Mouse (Mus musculus) heart, postnatal 0 days (tissue): Measurements from ENCODE around the gene Atp6v1g3. TPM values are rescaled to one million over a fixed set of nuclear protein-coding genes. Genes with fewer than 3 reads are reported as not detected.

Experiments used
- ATAC-seq: fragments of 200-750 bp; cut with Nextera tagmentation; 2 replicates; pipeline ENCODE4 v1.8.0; 2017; ENCODE audit warnings: low read depth, moderate number of reproducible peaks, moderate library complexity; ENCODE audit not compliant: insufficient read depth
- DNase-seq: peaks from one replicate; pipeline ENCODE4 v3.0.0-alpha.2; 2016; ENCODE audit warnings: low spot score
- H3K27ac ChIP-seq: fragments of 300-500 bp; sonication (generic); 2 replicates; pipeline ENCODE4 v1.5.1; 2014; ENCODE audit warnings: low read depth, mild to moderate bottlenecking
- H3K27me3 ChIP-seq: fragments of 300-500 bp; sonication (generic); 2 replicates; pipeline ENCODE4 v1.6.1; 2014; ENCODE audit warnings: low read length, mixed read lengths; ENCODE audit not compliant: control insufficient read depth, insufficient read depth
- H3K36me3 ChIP-seq: fragments of 300-500 bp; sonication (generic); replicated peaks from 2 replicates; pipeline ENCODE4 v1.6.1; 2014; ENCODE audit warnings: low read length, mixed read lengths; ENCODE audit not compliant: control insufficient read depth, insufficient read depth
- H3K4me1 ChIP-seq: fragments of 300-500 bp; sonication (generic); 2 replicates; pipeline ENCODE4 v1.6.1; 2014; ENCODE audit warnings: antibody characterized with exemption; ENCODE audit not compliant: control insufficient read depth, insufficient read depth
- H3K4me2 ChIP-seq: fragments of 300-500 bp; sonication (generic); 2 replicates; pipeline ENCODE4 v1.6.1; 2014; ENCODE audit warnings: low read depth, mild to moderate bottlenecking, low read length, moderate library complexity
- H3K4me3 ChIP-seq: fragments of 300-500 bp; sonication (generic); 2 replicates; pipeline ENCODE4 v1.5.1; 2014; ENCODE audit warnings: low read depth, low read length
- H3K9ac ChIP-seq: fragments of 300-500 bp; sonication (generic); replicated peaks from 2 replicates; pipeline ENCODE4 v1.6.1; 2014; ENCODE audit warnings: low read depth, low read length, mixed read lengths
- H3K9me3 ChIP-seq: fragments of 300-500 bp; sonication (generic); replicated peaks from 2 replicates; pipeline ENCODE4 v1.6.1; 2016; ENCODE audit warnings: low read length; ENCODE audit not compliant: control insufficient read depth
- CTCF ChIP-seq: IDR thresholded peaks from 2 replicates; pipeline ENCODE4 v1.5.1; 2016; ENCODE audit warnings: antibody characterized with exemption, control low read depth, low read depth
- EP300 ChIP-seq: IDR thresholded peaks from 2 replicates; pipeline ENCODE4 v1.6.1; 2016; ENCODE audit warnings: antibody characterized with exemption, low read depth
- WGBS: fragments of 180-500 bp; shearing (Covaris S2); extraction: QIAGEN DNeasy Blood & Tissue Kit; methylation state at CpG from one replicate; pipeline ENCODE4 v1.1.7; 2014; 5-methylcytosine and 5-hydroxymethylcytosine counted together
- polyA plus RNA-seq: library from polyadenylated mRNA; unstranded; fragments of >200 nt; fragmentation: Nextera tagmentation; extraction: Ambion mirVana; gene quantifications from 2 replicates; pipeline ENCODE4 v1.2.1, GENCODE M21; 2015
- total RNA-seq: library from RNA; depleted of rRNA; stranded (reverse); fragments of >200 nt; gene quantifications from 2 replicates; pipeline ENCODE4 v1.2.3, GENCODE M21; 2014; ENCODE audit warnings: low replicate concordance

Atp6v1g3 gene
- total and polyA plus RNA-seq, 2 experiments from 2014 or later = not detected

DNA sequence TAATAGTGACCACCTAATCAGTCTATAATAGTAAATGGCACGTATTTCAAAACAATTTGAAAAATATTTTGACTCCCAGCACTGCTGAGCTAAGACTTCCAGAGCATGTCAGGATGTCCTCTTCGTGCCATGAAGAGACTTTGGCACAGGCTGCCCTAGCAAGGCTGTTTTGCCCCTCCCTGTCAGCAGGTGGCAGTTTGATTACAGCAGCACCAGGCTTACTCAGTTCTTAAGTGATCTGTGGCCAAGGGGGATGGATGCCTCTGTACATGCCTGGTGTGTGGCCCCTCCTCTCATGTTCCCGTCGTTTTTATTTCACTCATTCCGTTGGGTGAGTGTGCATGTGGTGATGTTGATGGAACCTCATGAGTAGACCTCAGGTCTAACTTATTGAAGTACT lies 2.3 kb downstream of the Atp6v1g3 start:
- Histone ChIP-seq H3K4me3 (no peak overlapping the region), H3K9ac (no peak overlapping the region), H3K36me3 (no peaks in the 10 kb centered on the region), H3K27me3 (no peaks in the 10 kb centered on the region), H3K4me2 (no peak overlapping the region), H3K27ac (no peak overlapping the region), H3K4me1 (no peaks in the 10 kb centered on the region), H3K9me3 (no peaks in the 10 kb centered on the region)
- TF ChIP-seq EP300 = no peak
- TF ChIP-seq CTCF = peak; percentile 24; the same call in 1 of the 2 replicates
- WGBS = 46% methylated on average over 5 of the region's 5 CpGs
- ATAC-seq = no peak
- no peak for DNase-seq

- ATAC-seq = no peak
- Histone ChIP-seq H3K4me2 (no peak overlapping the region), H3K27ac (no peak overlapping the region), H3K9me3 (no peaks in the 10 kb centered on the region), H3K9ac (no peak overlapping the region), H3K4me3 (no peak overlapping the region), H3K36me3 (no peaks in the 10 kb centered on the region), H3K4me1 (no peaks in the 10 kb centered on the region), H3K27me3 (no peaks in the 10 kb centered on the region)
- DNase-seq = no peak
- TF ChIP-seq CTCF = no peak
- no peak for TF ChIP-seq EP300
- 71% methylated on average over 6 of the region's 6 CpGs for WGBS
These were observed 7.6 kb downstream of the Atp6v1g3 start for GRCm38 (mm10) chr1:138281139-138281538.

DNA sequence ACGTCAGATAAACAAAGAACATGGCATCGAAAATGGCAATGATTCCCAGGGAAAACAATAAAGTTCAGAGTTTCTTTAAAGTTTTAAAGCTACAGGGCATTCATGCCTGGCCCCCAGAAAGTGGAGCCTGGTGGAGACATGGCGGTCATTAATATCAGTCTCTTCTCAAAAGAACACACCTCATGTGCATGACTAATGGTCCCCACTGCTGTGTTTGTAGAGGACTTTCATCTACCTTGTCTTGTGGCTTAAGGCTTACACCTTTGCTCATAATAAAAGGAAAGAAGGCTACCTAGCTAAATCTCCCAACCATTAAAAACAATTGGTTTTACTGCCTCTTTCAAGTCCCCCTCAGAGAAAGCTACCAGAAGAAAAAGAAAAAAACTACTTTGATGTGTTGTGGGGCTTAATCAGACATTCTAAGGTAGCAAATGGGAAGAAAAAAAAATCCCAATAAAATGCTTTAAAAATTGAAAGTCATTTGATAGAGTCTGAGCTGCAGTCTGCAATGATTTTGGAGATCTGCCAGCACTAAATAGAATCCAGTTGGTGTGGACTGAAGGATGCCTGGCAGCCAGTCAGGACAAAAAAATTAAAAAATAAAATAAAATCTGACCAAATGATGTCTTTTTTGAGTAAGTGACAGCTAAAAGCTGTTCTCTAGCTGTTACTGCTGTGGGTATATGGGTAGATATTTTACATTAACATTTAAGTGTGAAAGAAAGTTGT lies 9.0 kb downstream of the Atp6v1g3 start:
- Histone ChIP-seq H3K36me3 (no peaks in the 10 kb centered on the region), H3K4me1 (no peaks in the 10 kb centered on the region), H3K27ac (no peak overlapping the region), H3K4me3 (no peak overlapping the region), H3K27me3 (no peaks in the 10 kb centered on the region), H3K9ac (no peak overlapping the region), H3K4me2 (no peak overlapping the region), H3K9me3 (no peaks in the 10 kb centered on the region)
- no peak for ATAC-seq
- WGBS = 71% methylated on average over 3 of the region's 3 CpGs
- DNase-seq = no peak
- TF ChIP-seq EP300 (no peak), CTCF (no peak)

DNA sequence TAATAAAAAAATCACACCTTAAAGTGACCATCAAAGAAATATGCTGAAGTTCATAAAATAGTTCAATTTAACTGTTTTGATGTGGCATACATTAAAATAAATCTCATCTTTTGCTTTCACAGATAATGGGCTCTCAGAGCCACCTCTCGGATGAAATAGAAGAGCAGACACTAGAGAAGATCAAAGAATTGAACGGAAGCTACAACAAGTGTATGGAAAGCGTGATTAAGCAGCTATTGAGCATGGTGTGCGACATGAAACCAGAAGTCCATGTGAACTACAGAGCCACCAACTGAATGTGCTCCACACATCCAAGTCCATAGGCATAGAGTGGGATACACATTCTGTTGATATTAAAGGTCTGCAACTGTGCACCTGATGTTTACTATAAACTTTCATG lies 14.1 kb downstream of the Atp6v1g3 start:
- TF ChIP-seq EP300 (no peak), CTCF (no peak)

GRCm38 (mm10) chr1:138288721-138289120 lies 15.2 kb downstream of the Atp6v1g3 start:
- WGBS = 40% methylated on average over 1 of the region's 1 CpGs
- TF ChIP-seq EP300 (no peak), CTCF (no peak)
- no peaks in the 10 kb centered on the region for H3K36me3 ChIP-seq
- DNase-seq (no peak), ATAC-seq (no peak)
- H3K9me3 ChIP-seq = no peaks in the 10 kb centered on the region
- no peaks in the 10 kb centered on the region for H3K27me3 ChIP-seq
- no peak overlapping the region for H3K4me2 ChIP-seq
- no peak overlapping the region for H3K4me3 ChIP-seq
- no peak overlapping the region for H3K9ac ChIP-seq
- no peaks in the 10 kb centered on the region for H3K4me1 ChIP-seq
- H3K27ac ChIP-seq = no peak overlapping the region

More for the DNA sequence above, 14.1 kb downstream of the Atp6v1g3 start:
- WGBS = 85% methylated on average over 4 of the region's 4 CpGs
- DNase-seq (no peak), ATAC-seq (no peak)
- H3K4me1 ChIP-seq = no peaks in the 10 kb centered on the region
- no peaks in the 10 kb centered on the region for H3K36me3 ChIP-seq
- no peaks in the 10 kb centered on the region for H3K9me3 ChIP-seq
- no peak overlapping the region for H3K4me2 ChIP-seq
- no peak overlapping the region for H3K9ac ChIP-seq
- H3K4me3 ChIP-seq = no peak overlapping the region
- H3K27ac ChIP-seq = no peak overlapping the region
- no peaks in the 10 kb centered on the region for H3K27me3 ChIP-seq
